Mouse (Mus musculus) small intestine, adult 2 months (tissue): Measurements from ENCODE around the gene Rita1. TPM values are rescaled to one million over a fixed set of nuclear protein-coding genes. Genes with fewer than 3 reads are reported as not detected.

Experiments used
- H3K27ac ChIP-seq: fragments of 200-500 bp; 2 replicates; pipeline ENCODE4 v1.5.1; 2012; ENCODE audit warnings: low read depth, low read length, control low read depth, inconsistent platforms; ENCODE audit not compliant: insufficient read depth
- H3K27me3 ChIP-seq: fragments of 200-500 bp; 2 replicates; pipeline ENCODE4 v1.6.1; 2012; ENCODE audit warnings: mild to moderate bottlenecking, moderate library complexity, low read length, inconsistent platforms; ENCODE audit not compliant: control insufficient read depth, insufficient read depth
- H3K36me3 ChIP-seq: fragments of 200-500 bp; 2 replicates; pipeline ENCODE4 v1.6.1; 2012; ENCODE audit warnings: mild to moderate bottlenecking, low read length, control low read depth, inconsistent platforms; ENCODE audit not compliant: control insufficient read depth, insufficient read depth
- H3K4me1 ChIP-seq: fragments of 200-500 bp; 2 replicates; pipeline ENCODE4 v1.6.1; 2012; ENCODE audit warnings: low read length, inconsistent platforms, mixed read lengths; ENCODE audit not compliant: control insufficient read depth, insufficient read depth, insufficient read length
- H3K4me3 ChIP-seq: fragments of 200-500 bp; 2 replicates; pipeline ENCODE4 v1.5.1; 2012; ENCODE audit warnings: low read depth, mild to moderate bottlenecking, control low read depth, inconsistent platforms, low read length, moderate library complexity
- CTCF ChIP-seq: fragments of 200-500 bp; IDR thresholded peaks from 2 replicates; pipeline ENCODE4 v1.5.1; 2012; ENCODE audit warnings: low read depth, mild to moderate bottlenecking, control low read depth, inconsistent platforms, low read length, moderate library complexity, mixed read lengths; ENCODE audit not compliant: insufficient replicate concordance, insufficient read length; ENCODE audit errors: extremely low read depth
- POLR2A ChIP-seq: fragments of 200-500 bp; IDR thresholded peaks from 2 replicates; pipeline ENCODE4 v1.6.1; 2012; ENCODE audit warnings: low read depth, mild to moderate bottlenecking, control low read depth, inconsistent platforms, low read length, moderate library complexity
- WGBS: fragments of 180-500 bp; shearing (Covaris S2); methylation state at CpG from one replicate; pipeline ENCODE4 v1.1.7; 2018; 5-methylcytosine and 5-hydroxymethylcytosine counted together
- polyA plus RNA-seq: library from polyadenylated mRNA; depleted of rRNA; stranded (reverse); fragments of >200 nt; gene quantifications from 2 replicates; pipeline ENCODE4 v1.2.3, GENCODE M21; 2012

Gene Rita1
- polyA plus RNA-seq, 1 experiment: 12.1 TPM

DNA sequence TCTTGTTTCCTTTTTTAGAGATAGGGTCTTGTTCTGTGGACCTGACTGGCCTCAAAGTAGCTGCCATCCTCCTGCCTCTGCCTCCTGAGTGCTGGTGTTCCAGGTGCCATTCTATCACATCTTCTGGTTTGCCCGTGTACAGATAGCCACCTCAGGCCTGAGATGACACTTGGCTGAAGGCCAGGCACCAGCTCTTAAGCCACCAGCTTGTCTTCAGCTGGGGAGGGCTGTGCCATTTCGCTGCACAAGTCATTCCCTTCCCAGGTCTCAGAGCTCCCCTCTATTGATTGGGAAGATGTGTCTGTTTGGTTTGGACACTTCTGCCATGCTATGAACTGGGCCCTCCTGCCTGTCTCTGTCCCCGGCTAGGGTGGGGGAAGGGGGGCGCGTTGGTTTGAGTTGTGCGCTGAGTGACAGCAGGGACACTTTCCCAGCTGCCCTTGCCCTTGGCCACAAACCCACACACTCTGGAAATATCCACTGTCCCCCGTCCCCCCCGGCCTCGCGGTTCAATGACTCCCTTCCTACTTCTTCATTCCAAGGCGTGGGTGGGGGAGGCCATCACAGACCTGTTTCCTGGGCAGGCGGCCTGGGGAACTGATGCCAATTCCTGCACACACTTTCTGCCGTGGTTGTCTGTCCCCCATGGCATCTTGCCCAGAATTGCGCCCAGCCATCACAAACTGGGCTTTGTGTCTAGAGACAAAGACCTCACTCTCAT, 31.1 kb upstream of the Rita1 start:
- H3K27me3 ChIP-seq: peaks cover under 1% of the 10 kb centered on the region; the same call in 1 of the 2 replicates
- no peak overlapping the region for H3K27ac ChIP-seq
- TF ChIP-seq CTCF: no peak
- no peak for TF ChIP-seq POLR2A
- 33% methylated on average over 14 of the region's 14 CpGs for WGBS
- no peaks in the 10 kb centered on the region for H3K36me3 ChIP-seq
- no peak overlapping the region for H3K4me3 ChIP-seq
- H3K4me1 ChIP-seq: peaks cover 6% of the 10 kb centered on the region

DNA sequence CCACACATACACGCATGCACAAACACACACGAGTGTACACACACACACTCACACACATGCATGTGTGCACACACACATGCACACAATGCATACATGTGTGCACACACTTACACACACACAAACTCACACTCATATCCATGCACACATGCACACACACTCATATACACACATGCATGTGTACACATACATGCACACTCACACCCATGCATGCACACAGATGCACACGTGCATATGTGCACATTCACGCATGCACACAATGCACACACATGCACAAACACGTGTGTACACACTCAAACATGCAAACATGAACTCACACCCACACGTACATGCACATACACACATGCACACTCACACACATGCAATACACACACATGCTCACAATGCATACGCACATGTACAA, 27.7 kb upstream of the Rita1 start:
- TF ChIP-seq POLR2A: no peak
- TF ChIP-seq CTCF: no peak
- H3K4me3 ChIP-seq: no peak overlapping the region
- H3K27ac ChIP-seq: no peak overlapping the region
- 89% methylated on average over 7 of the region's 7 CpGs for WGBS
- peaks cover 5% of the 10 kb centered on the region; the same call in 1 of the 2 replicates for H3K4me1 ChIP-seq
- no peaks in the 10 kb centered on the region for H3K36me3 ChIP-seq
- no peaks in the 10 kb centered on the region for H3K27me3 ChIP-seq

DNA sequence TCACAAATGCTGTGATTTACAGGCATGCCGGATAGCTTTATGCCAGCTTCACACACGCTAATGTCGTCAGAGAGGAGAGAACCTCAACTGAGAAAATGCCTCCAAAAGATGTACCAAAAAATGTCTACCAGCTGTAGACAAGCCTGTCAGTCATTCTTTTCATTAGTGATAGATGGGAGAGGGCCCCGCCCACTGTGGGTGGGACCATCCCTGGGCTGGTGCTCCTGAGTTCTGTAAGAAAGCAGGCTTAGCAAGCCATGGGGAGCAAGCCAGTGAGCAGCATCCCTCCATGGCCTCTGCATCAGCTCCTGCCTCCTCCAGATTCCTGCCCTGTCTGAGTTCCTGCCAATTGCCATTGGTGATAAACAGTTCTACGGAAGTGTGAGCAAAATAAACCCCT, 23.2 kb upstream of the Rita1 start:
- H3K36me3 ChIP-seq: no peaks in the 10 kb centered on the region
- H3K27ac ChIP-seq: no peak overlapping the region
- H3K4me3 ChIP-seq: no peak overlapping the region
- H3K4me1 ChIP-seq: no peaks in the 10 kb centered on the region; the same call in 1 of the 2 replicates
- peaks cover 5% of the 10 kb centered on the region for H3K27me3 ChIP-seq
- TF ChIP-seq CTCF (no peak), POLR2A (no peak)
- 77% methylated on average over 5 of the region's 5 CpGs for WGBS

DNA sequence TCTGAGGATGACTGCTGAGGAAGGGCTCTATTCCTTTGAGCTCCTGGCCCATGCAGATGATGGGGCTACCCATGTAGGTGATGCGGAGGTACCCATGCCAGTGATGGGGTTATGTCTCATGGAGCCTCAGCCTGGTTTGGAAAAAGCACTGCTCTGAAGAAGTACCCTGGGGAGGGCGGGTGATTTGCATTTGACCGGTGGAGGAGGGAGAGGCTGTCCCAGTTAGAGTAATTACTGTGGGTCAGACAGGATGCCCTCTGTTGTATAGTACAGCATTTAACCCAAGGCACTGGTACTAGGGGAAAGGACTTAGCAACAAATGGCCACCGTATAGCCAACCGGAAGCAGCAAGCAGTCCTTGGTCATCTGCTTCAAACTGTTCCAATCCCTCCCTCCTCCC, 22.5 kb upstream of the Rita1 start:
- Histone ChIP-seq H3K36me3 (no peaks in the 10 kb centered on the region), H3K27me3 (peaks cover 5% of the 10 kb centered on the region), H3K4me3 (no peak overlapping the region), H3K27ac (no peak overlapping the region), H3K4me1 (no peaks in the 10 kb centered on the region; the same call in 1 of the 2 replicates)
- WGBS: 43% methylated on average over 5 of the region's 5 CpGs
- TF ChIP-seq CTCF (no peak), POLR2A (no peak)

DNA sequence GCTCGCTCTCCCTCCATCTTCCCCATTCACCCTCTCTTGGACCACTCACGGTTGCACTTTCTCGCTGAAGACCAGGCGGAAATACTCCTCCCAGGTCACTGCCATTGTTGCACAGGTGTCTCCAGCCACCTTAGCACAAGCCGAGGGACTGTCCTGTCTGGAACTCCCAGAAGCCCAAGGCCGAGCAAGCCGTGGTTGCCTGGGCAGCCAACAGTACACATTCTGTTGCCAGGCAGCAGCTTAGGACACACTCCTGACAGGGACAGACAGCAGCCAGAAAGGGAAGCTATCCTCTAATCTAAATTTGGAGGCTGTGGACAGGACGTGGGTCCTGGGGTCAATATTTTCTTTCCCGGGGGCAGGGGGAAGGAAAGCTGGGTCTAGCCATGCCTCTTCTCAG, 21.7 kb upstream of the Rita1 start, which contains the start of gene Cfap73:
TSS of gene Cfap73 (minus strand) at position 105 of the 400 bp plus-strand sequence.
- Histone ChIP-seq H3K27ac (no peak within 1 kb of the TSS), H3K36me3 (no peaks in the 10 kb centered on the region), H3K4me1 (no peaks in the 10 kb centered on the region; the same call in 1 of the 2 replicates), H3K27me3 (peaks cover 5% of the 10 kb centered on the region), H3K4me3 (no peak within 1 kb of the TSS)
- TF ChIP-seq POLR2A (no peak), CTCF (no peak)
- 19% methylated on average over 9 of the region's 9 CpGs for whole genome bisulfite sequencing

DNA sequence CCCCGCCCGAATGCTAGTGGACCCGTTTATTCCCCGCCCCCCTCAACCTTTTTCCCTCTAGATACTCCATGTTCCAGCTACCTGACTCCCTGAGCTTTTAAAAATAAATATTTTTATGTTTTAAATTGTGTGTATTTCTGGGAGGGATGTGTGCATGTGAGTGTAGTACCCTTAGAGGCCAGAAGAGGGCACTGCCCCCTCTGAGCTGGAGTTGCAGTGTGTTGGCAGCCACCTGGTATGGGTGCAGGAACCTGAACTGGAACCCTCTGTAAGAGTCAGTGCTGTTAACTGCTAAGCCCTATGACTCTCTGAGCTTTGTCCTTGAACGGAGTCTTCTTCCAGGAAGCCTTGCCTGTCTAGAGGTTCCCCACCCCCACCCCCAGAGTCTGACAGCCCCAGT, 19.5 kb upstream of the Rita1 start:
- TF ChIP-seq CTCF (peak; percentile 23; the same call in 1 of the 2 replicates), POLR2A (no peak)
- WGBS: 97% methylated on average over 5 of the region's 5 CpGs
- peaks cover 5% of the 10 kb centered on the region for H3K27me3 ChIP-seq
- H3K27ac ChIP-seq: no peak overlapping the region
- peaks cover 9% of the 10 kb centered on the region for H3K36me3 ChIP-seq
- no peak overlapping the region for H3K4me3 ChIP-seq
- peaks cover 4% of the 10 kb centered on the region for H3K4me1 ChIP-seq

DNA sequence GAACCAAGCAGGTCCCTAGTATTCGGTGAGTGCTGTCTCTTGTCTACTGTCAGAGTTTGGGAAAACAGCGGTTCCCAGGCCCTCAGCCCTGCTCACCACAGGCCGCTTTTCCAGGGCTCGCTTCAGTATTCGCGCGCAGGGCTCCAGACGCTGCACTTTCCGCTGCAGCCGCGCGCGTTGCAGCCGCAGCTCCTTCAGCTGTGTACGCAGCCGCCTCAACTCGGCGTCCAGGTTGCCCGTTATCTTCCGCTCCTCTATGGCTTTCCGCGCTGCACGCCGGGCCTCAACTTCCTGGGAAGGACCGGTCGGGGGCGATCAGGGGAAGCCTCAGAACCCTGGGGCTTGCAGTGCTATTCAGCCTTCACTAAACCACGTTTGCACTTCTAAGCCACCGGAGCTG, 18.7 kb upstream of the Rita1 start:
- Histone ChIP-seq H3K36me3 (peaks cover 17% of the 10 kb centered on the region), H3K4me3 (no peak overlapping the region), H3K4me1 (peaks cover 4% of the 10 kb centered on the region), H3K27ac (no peak overlapping the region), H3K27me3 (peaks cover 5% of the 10 kb centered on the region)
- TF ChIP-seq POLR2A (no peak), CTCF (no peak)
- WGBS: 11% methylated on average over 29 of the region's 29 CpGs

DNA sequence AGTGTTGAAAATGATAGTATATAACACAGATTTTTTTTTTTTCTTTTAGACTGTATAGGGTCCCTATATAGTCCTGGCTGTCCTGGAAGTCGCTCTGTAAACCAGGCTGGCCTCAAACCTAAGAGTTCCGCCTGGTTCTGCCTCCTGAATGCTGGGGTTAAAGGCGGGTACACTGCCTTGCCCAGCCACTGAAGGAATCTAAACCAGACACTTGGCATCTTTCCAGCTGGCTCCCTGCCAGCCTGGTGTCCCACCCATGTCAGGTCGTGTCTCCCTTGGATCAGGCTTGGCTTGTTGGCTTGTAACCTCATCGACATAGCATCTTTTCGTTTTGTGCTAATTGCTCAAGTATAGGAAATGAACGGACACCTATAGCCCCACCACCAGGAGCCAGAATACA, 16.2 kb upstream of the Rita1 start:
- peaks cover 5% of the 10 kb centered on the region for H3K27me3 ChIP-seq
- H3K36me3 ChIP-seq: peaks cover 40% of the 10 kb centered on the region
- no peak overlapping the region for H3K4me3 ChIP-seq
- H3K27ac ChIP-seq: no peak overlapping the region
- peaks cover 4% of the 10 kb centered on the region for H3K4me1 ChIP-seq
- TF ChIP-seq CTCF: no peak
- no peak for TF ChIP-seq POLR2A
- 26% methylated on average over 7 of the region's 7 CpGs for WGBS
